Mouse (Mus musculus): ENCODE measurements around the gene Ptger2.

DNA sequence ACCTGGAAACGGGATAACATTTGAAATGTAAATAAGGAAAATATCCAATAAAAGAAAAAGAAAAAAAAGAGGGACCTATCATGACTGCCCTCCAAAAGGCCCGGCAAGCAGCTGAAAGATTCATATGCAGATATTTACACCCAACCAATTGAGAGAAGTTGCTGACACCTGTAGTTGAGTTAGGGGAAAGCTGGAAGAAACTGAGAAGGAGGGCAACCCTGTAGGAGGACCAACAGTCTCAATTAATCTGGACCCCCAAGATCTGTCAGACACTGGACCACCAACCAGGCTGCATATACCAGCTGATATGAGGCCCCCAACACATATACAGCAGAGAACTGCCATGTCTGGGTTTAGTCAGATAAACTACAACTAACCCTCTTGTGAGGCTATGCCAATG, 60.1 kb downstream of the Ptger2 start:
- TF ChIP-seq EP300 (optimal IDR thresholded peaks at IDR 0.05) (no peak), CTCF (IDR thresholded peaks at IDR 0.05; ENCODE audit: low read depth) (no peak)

Measured in stomach, postnatal 0 days (tissue).